Mouse (Mus musculus) spleen, adult 10 weeks (tissue): ENCODE data around the gene Snx13. TPM values are rescaled to one million over a fixed set of nuclear protein-coding genes. Genes with fewer than 3 reads are reported as not detected.

Experiments used
- polyA plus RNA-seq: library from polyadenylated mRNA; stranded (reverse); fragments of 350-450 nt; fragmentation: Illumina TruSeq; extraction: RNeasy Lipid Tissue Mini Kit (QIAGEN cat#74804); gene quantifications from one replicate; pipeline ENCODE4 v1.2.3, GENCODE M21; 2015; ENCODE audit warnings: low replicate concordance; ENCODE audit not compliant: insufficient read depth

The Snx13 gene
- polyA plus RNA-seq, result 40.8 TPM

DNA sequence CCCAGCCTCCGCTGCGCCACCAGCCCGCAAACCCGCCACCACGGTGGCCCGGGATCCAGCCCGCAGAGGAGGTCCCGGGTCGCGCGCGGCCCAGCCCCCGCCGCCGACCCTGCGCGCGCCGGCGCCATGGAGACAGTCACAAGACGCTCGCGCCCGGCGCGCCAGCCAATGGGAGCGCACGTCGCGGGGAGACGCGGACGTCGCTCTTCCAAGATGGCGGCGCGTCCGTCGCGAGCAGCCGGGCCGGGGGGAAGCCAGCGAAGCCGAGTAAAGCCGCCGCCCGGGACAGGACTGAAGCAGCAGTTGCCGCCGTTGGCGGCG lies at the start of gene Snx13:
Gene Snx13 (plus strand): TSS at position 188 of the 321 bp plus-strand sequence.

Other genes with a start within 250 kb of the Snx13 start
- gene Hdac9, start 130.1 kb upstream of the Snx13 start, polyA plus RNA-seq, result 34.6 TPM
- gene Prps1l1, start 62.4 kb upstream of the Snx13 start, polyA plus RNA-seq, result not detected